Mouse (Mus musculus) megakaryocyte, embryonic 14.5 days (primary cell): ENCODE data around the gene Plxna2. TPM values are rescaled to one million over a fixed set of nuclear protein-coding genes. Genes with fewer than 3 reads are reported as not detected.

Source experiments
- H3K27me3 ChIP-seq: replicated peaks from 2 replicates; pipeline ENCODE3; 2012; ENCODE audit warnings: inconsistent platforms
- H3K36me3 ChIP-seq: replicated peaks from 2 replicates; pipeline ENCODE3; 2012; ENCODE audit warnings: low read length, inconsistent platforms, mixed read lengths
- H3K4me1 ChIP-seq: 2 replicates; pipeline ENCODE4 v1.6.1; 2012; ENCODE audit warnings: inconsistent platforms
- H3K4me3 ChIP-seq: replicated peaks from 2 replicates; pipeline ENCODE3; 2012; ENCODE audit warnings: moderate library complexity, mild to moderate bottlenecking, inconsistent platforms
- H3K9me3 ChIP-seq: 2 replicates; pipeline ENCODE4 v1.6.1; 2012; ENCODE audit warnings: inconsistent platforms
- FLI1 ChIP-seq: IDR thresholded peaks from 2 replicates; pipeline ENCODE4 v1.6.1; 2012; ENCODE audit warnings: low read length, inconsistent platforms, mixed read lengths
- GATA1 ChIP-seq: IDR thresholded peaks from 3 replicates; pipeline ENCODE4 v1.6.1; 2012; ENCODE audit warnings: mixed read lengths, low read length, inconsistent platforms, borderline replicate concordance
- polyA plus RNA-seq: library from polyadenylated mRNA; stranded (reverse); fragments of >175 nt; gene quantifications from 2 replicates; pipeline ENCODE4 v1.2.3, GENCODE M21; 2012; ENCODE audit warnings: low replicate concordance; ENCODE audit not compliant: insufficient read depth

The Plxna2 gene
- polyA plus RNA-seq, 1 experiment = 0.62 TPM

GRCm38 (mm10) chr1:194622677-194623076 lies 4.7 kb downstream of the Plxna2 start:
- H3K4me3 ChIP-seq = no peak overlapping the region
- no peaks in the 10 kb centered on the region for H3K36me3 ChIP-seq
- H3K9me3 ChIP-seq = no peaks in the 10 kb centered on the region
- H3K27me3 ChIP-seq = peaks cover 60% of the 10 kb centered on the region
- TF ChIP-seq GATA1 (no peak), FLI1 (no peak)
- peaks cover 33% of the 10 kb centered on the region for H3K4me1 ChIP-seq

GRCm38 (mm10) chr1:194623641-194624040 lies 5.6 kb downstream of the Plxna2 start:
- H3K36me3 ChIP-seq = no peaks in the 10 kb centered on the region
- no peak overlapping the region for H3K4me3 ChIP-seq
- H3K9me3 ChIP-seq = no peaks in the 10 kb centered on the region
- H3K27me3 ChIP-seq = peaks cover 65% of the 10 kb centered on the region
- peaks cover 33% of the 10 kb centered on the region for H3K4me1 ChIP-seq
- TF ChIP-seq FLI1 = no peak

- TF ChIP-seq FLI1 (no peak), GATA1 (no peak)
- Histone ChIP-seq H3K36me3 (no peaks in the 10 kb centered on the region), H3K4me1 (peaks cover 30% of the 10 kb centered on the region), H3K9me3 (no peaks in the 10 kb centered on the region), H3K4me3 (no peak overlapping the region), H3K27me3 (peaks cover 65% of the 10 kb centered on the region)
Observed at GRCm38 (mm10) chr1:194624411-194624810, 6.4 kb downstream of the Plxna2 start.

- TF ChIP-seq GATA1 (no peak), FLI1 (no peak)
- Histone ChIP-seq H3K27me3 (peaks cover 62% of the 10 kb centered on the region), H3K9me3 (no peaks in the 10 kb centered on the region), H3K4me1 (peaks cover 27% of the 10 kb centered on the region), H3K36me3 (no peaks in the 10 kb centered on the region), H3K4me3 (no peak overlapping the region)
Observed at GRCm38 (mm10) chr1:194624973-194625372, 7.0 kb downstream of the Plxna2 start.

- no peak overlapping the region for H3K4me3 ChIP-seq
- H3K9me3 ChIP-seq = no peaks in the 10 kb centered on the region
- H3K27me3 ChIP-seq = peaks cover 52% of the 10 kb centered on the region
- peaks cover 17% of the 10 kb centered on the region for H3K4me1 ChIP-seq
- TF ChIP-seq FLI1 = no peak
- no peaks in the 10 kb centered on the region for H3K36me3 ChIP-seq
Observed at GRCm38 (mm10) chr1:194626109-194626508, 8.1 kb downstream of the Plxna2 start.

- Histone ChIP-seq H3K9me3 (no peaks in the 10 kb centered on the region), H3K4me3 (no peak overlapping the region), H3K36me3 (no peaks in the 10 kb centered on the region), H3K27me3 (peaks cover 41% of the 10 kb centered on the region), H3K4me1 (peaks cover 14% of the 10 kb centered on the region)
- TF ChIP-seq GATA1 (no peak), FLI1 (no peak)
Observed at GRCm38 (mm10) chr1:194627286-194627685, 9.3 kb downstream of the Plxna2 start.

- H3K27me3 ChIP-seq = peaks cover 29% of the 10 kb centered on the region
- H3K4me1 ChIP-seq = peaks cover 14% of the 10 kb centered on the region
- no peaks in the 10 kb centered on the region for H3K9me3 ChIP-seq
- TF ChIP-seq GATA1 (no peak), FLI1 (no peak)
- no peaks in the 10 kb centered on the region for H3K36me3 ChIP-seq
- no peak overlapping the region for H3K4me3 ChIP-seq
Observed at GRCm38 (mm10) chr1:194629135-194629689, 11.2 kb downstream of the Plxna2 start.

GRCm38 (mm10) chr1:194630498-194631056 lies 12.6 kb downstream of the Plxna2 start:
- TF ChIP-seq FLI1 = no peak
- no peak for TF ChIP-seq GATA1
- Histone ChIP-seq H3K9me3 (no peaks in the 10 kb centered on the region), H3K4me1 (peaks cover 14% of the 10 kb centered on the region), H3K4me3 (no peak overlapping the region), H3K27me3 (peaks cover 27% of the 10 kb centered on the region), H3K36me3 (no peaks in the 10 kb centered on the region)

GRCm38 (mm10) chr1:194631574-194631973 lies 13.6 kb downstream of the Plxna2 start:
- peaks cover 22% of the 10 kb centered on the region for H3K27me3 ChIP-seq
- no peaks in the 10 kb centered on the region for H3K36me3 ChIP-seq
- peaks cover 7% of the 10 kb centered on the region for H3K4me1 ChIP-seq
- H3K9me3 ChIP-seq = no peaks in the 10 kb centered on the region
- H3K4me3 ChIP-seq = no peak overlapping the region
- TF ChIP-seq FLI1 (no peak), GATA1 (no peak)

GRCm38 (mm10) chr1:194632029-194632428 lies 14.0 kb downstream of the Plxna2 start:
- peaks cover 7% of the 10 kb centered on the region; the same call in 1 of the 2 replicates for H3K4me1 ChIP-seq
- TF ChIP-seq GATA1 (no peak), FLI1 (no peak)
- H3K4me3 ChIP-seq = no peak overlapping the region
- H3K36me3 ChIP-seq = no peaks in the 10 kb centered on the region
- no peaks in the 10 kb centered on the region for H3K9me3 ChIP-seq
- H3K27me3 ChIP-seq = peaks cover 22% of the 10 kb centered on the region
